In the genomic region with DNA sequence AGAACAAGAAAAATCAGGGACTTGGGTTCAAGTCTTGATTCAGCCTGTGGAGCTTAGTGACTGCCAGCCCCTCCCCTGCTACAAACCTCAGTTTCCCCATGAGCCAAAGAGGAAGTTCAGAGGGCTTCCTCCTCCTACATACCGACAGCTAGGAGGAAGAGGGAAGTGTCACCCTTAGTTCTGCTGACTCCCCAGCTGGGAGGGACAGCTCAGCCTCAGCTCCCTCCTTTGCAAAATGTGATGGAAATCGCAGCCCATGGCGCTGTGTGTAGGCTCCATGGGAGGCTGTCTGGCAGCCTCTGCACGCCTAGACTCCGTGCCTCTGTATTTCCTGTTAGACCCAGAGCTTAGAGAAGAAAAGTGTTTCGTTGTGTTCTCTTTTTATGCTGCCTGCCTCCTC, we compare ENCODE assay signal across 18 mouse cellular contexts. TPM values are rescaled to one million over a fixed set of nuclear protein-coding genes. Genes with fewer than 3 reads are reported as not detected.
DNase-seq lines count a peak whose midpoint lies in the region; ATAC-seq and TF ChIP-seq lines count a peak whose summit lies in the region.
"Had no signal": no experiment of that assay in that cellular context is flagged by ENCODE, and none has a peak within 500 bp of the region (broad histone marks: within the 10 kb centered on the region; RNA-seq: fewer than 3 reads in every experiment).

No protein-coding gene starts in this region.

- TF ChIP-seq CTCF in liver, adult 2 months (IDR thresholded peaks at IDR 0.05; ENCODE audit: low read depth, low read length), result no peak
- TF ChIP-seq CTCF in MEL (IDR thresholded peaks at IDR 0.05 in 2 of 3, conservative IDR thresholded peaks at IDR 0.05 in 1 of 3; ENCODE audit: control insufficient read depth in 1 of 3, insufficient read depth in 1 of 3, low read depth in 2 of 3, low read length in 3 of 3, poor library complexity in 1 of 3, severe bottlenecking in 1 of 3), result no peak

- H3K4me1 ChIP-seq in liver, adult 2 months (ENCODE audit: control insufficient read depth, insufficient read depth, low read length), result no peaks in the 10 kb centered on the region
- no peaks in the 10 kb centered on the region for H3K4me1 ChIP-seq in liver, embryonic 12.5 days
- H3K4me1 ChIP-seq in MEL (ENCODE audit: control insufficient read depth in 1 of 2, insufficient read depth in 2 of 2, low read length in 2 of 2), result peaks cover 0 to 8% of the 10 kb centered on the region in 2 experiments; a peak in 3 of 4 replicates
- H3K4me1 ChIP-seq in megakaryocyte, embryonic 14.5 days, result peaks cover 22% of the 10 kb centered on the region

- TF ChIP-seq POLR2A in liver, adult 2 months (IDR thresholded peaks at IDR 0.05; ENCODE audit: extremely low read depth, insufficient read depth, low read length), result no peak
- TF ChIP-seq POLR2A in MEL (IDR thresholded peaks at IDR 0.05; ENCODE audit: control insufficient read depth in 1 of 2, insufficient read depth in 1 of 2, low read depth in 1 of 2, low read length in 2 of 2, poor library complexity in 1 of 2), result no peak

- no peaks in the 10 kb centered on the region for H3K9me3 ChIP-seq in liver, embryonic 12.5 days (replicated peaks)
- H3K9me3 ChIP-seq in MEL (replicated peaks; ENCODE audit: insufficient read depth, low read length), result no peaks in the 10 kb centered on the region
- H3K9me3 ChIP-seq in megakaryocyte, embryonic 14.5 days, result peaks cover 12% of the 10 kb centered on the region
- H3K9me3 ChIP-seq: hindbrain, embryonic 15.5 days; midbrain, embryonic 13.5 days had no signal

- H3K4me2 ChIP-seq in liver, embryonic 12.5 days, result no peak overlapping the region
- H3K4me2 ChIP-seq: hindbrain, embryonic 15.5 days; midbrain, embryonic 13.5 days had no signal

- H3K9ac ChIP-seq in liver, adult 2 months (ENCODE audit: low read depth, low read length), result no peak overlapping the region
- no peak overlapping the region for H3K9ac ChIP-seq in liver, embryonic 12.5 days
- H3K9ac ChIP-seq in MEL (ENCODE audit: control insufficient read depth, low read depth, low read length, poor library complexity, severe bottlenecking), result no peak overlapping the region
- H3K9ac ChIP-seq: forebrain, postnatal 0 days; hindbrain, embryonic 15.5 days; midbrain, embryonic 13.5 days had no signal

- TF ChIP-seq EP300 in MEL (IDR thresholded peaks at IDR 0.05; ENCODE audit: low read depth in 1 of 2, low read length in 2 of 2), result no peak

- no peaks in the 10 kb centered on the region for H3K27me3 ChIP-seq in liver, adult 2 months (ENCODE audit: control insufficient read depth, insufficient read depth, low read length)
- H3K27me3 ChIP-seq in liver, embryonic 12.5 days (replicated peaks), result peaks cover 26% of the 10 kb centered on the region
- H3K27me3 ChIP-seq in MEL (ENCODE audit: control insufficient read depth in 1 of 2, insufficient read depth in 2 of 2, low read length in 2 of 2), result no peaks in the 10 kb centered on the region
- H3K27me3 ChIP-seq in megakaryocyte, embryonic 14.5 days (replicated peaks), result peaks cover 55% of the 10 kb centered on the region
- H3K27me3 ChIP-seq: hindbrain, embryonic 15.5 days; Patski had no signal

- 55% methylated on average over 6 of the region's 6 CpGs for WGBS in liver, adult 2 months
- 8% methylated on average over 6 of the region's 6 CpGs for whole genome bisulfite sequencing in liver, embryonic 12.5 days (ENCODE audit: insufficient replicate concordance)

- no peak for ATAC-seq in liver, embryonic 12.5 days
- ATAC-seq: forebrain, postnatal 0 days; midbrain, embryonic 13.5 days had no signal

- TF ChIP-seq RAD21 in MEL (IDR thresholded peaks at IDR 0.05; ENCODE audit: low read depth, low read length), result no peak

- no peak overlapping the region for H3K4me3 ChIP-seq in liver, adult 2 months (ENCODE audit: insufficient read depth, low read depth, low read length)
- no peak overlapping the region for H3K4me3 ChIP-seq in liver, embryonic 12.5 days
- H3K4me3 ChIP-seq in MEL (ENCODE audit: control insufficient read depth in 1 of 2, insufficient read depth in 1 of 2, low read depth in 2 of 2, low read length in 2 of 2), result no peak overlapping the region
- H3K4me3 ChIP-seq in megakaryocyte, embryonic 14.5 days (replicated peaks), result peak overlapping the region; percentile 26
- H3K4me3 ChIP-seq: erythroblast, embryonic 14.5 days; hindbrain, embryonic 15.5 days; midbrain, embryonic 13.5 days had no signal

- DNase-seq in liver, adult 2 months (ENCODE audit: extremely low read depth, low read depth, low spot score), result peak; percentile 36
- peak; percentile 54 for DNase-seq in MEL (ENCODE audit: low read depth, low spot score)
- DNase-seq in brain, adult 2 months (ENCODE audit: low read depth, low spot score), result peak; percentile 54
- no peak for DNase-seq in testis, postnatal 10 days (ENCODE audit: low spot score)
- DNase-seq in Muller cell, postnatal 12 days (ENCODE audit: inconsistent ontology term), result no peak
- no peak for DNase-seq in frontal cortex, postnatal 25 days (ENCODE audit: low spot score in 2 of 2)
- DNase-seq: cerebellum, adult 8-10 months; embryo, embryonic 11 days; forebrain, postnatal 0 days; gastrocnemius, postnatal 25 days had no signal

- H3K79me2 ChIP-seq in liver, adult 2 months (ENCODE audit: control insufficient read depth, insufficient read depth, low read length), result no peaks in the 10 kb centered on the region
- H3K79me2 ChIP-seq in MEL (ENCODE audit: control insufficient read depth, insufficient read depth, low read length, poor library complexity), result no peaks in the 10 kb centered on the region

- no peaks in the 10 kb centered on the region for H3K36me3 ChIP-seq in liver, adult 2 months (ENCODE audit: control insufficient read depth, insufficient read depth, low read length)
- no peaks in the 10 kb centered on the region for H3K36me3 ChIP-seq in liver, embryonic 12.5 days
- peaks cover 0 to 2% of the 10 kb centered on the region in 2 experiments; a peak in 1 of 4 replicates for H3K36me3 ChIP-seq in MEL (ENCODE audit: control insufficient read depth in 1 of 2, insufficient read depth in 2 of 2, low read length in 2 of 2)
- no peaks in the 10 kb centered on the region for H3K36me3 ChIP-seq in megakaryocyte, embryonic 14.5 days (replicated peaks; ENCODE audit: low read length)
- H3K36me3 ChIP-seq: hindbrain, embryonic 15.5 days; midbrain, embryonic 13.5 days had no signal

- H3K27ac ChIP-seq in liver, adult 2 months (replicated peaks; ENCODE audit: insufficient read depth, low read depth, low read length), result no peak overlapping the region
- no peak overlapping the region for H3K27ac ChIP-seq in liver, embryonic 12.5 days
- no peak overlapping the region for H3K27ac ChIP-seq in MEL (ENCODE audit: control insufficient read depth, low read depth, low read length)
- H3K27ac ChIP-seq: hindbrain, embryonic 15.5 days; midbrain, embryonic 13.5 days had no signal

TF ChIP-seq in MEL, 35 proteins besides CTCF, POLR2A, EP300 and RAD21:
- TF ChIP-seq NRF1 (IDR thresholded peaks at IDR 0.05; ENCODE audit: insufficient read depth, low read depth, low read length, poor library complexity, severe bottlenecking) (no peak), TAL1 (IDR thresholded peaks at IDR 0.05; ENCODE audit: low read length) (no peak), KAT2A (conservative IDR thresholded peaks at IDR 0.05; ENCODE audit: low read depth, low read length) (no peak), HCFC1 (IDR thresholded peaks at IDR 0.05; ENCODE audit: low read depth, low read length) (no peak), TCF12 (IDR thresholded peaks at IDR 0.05; ENCODE audit: low read depth, low read length) (no peak), JUND (IDR thresholded peaks at IDR 0.05; ENCODE audit: low read depth, low read length) (no peak), MYC (IDR thresholded peaks at IDR 0.05; ENCODE audit: low read depth, low read length) (no peak)

RNA-seq across cellular contexts. Expression of gene 5031439G07Rik, which starts 6.1 kb away (rescaled TPM):
- 9.8 and 11.3 TPM in 2 replicates for total RNA-seq in liver, adult 2 months (2014; rRNA removed)
- polyA plus RNA-seq in liver, adult 2 months (2012; rRNA removed), result 9.0 and 11.2 TPM in 2 replicates
- polyA plus RNA-seq in liver, embryonic 12.5 days (2016; fragmentation: Nextera tagmentation; extraction: Ambion mirVana), result 3.6 and 4.9 TPM in 2 replicates
- 16.7 and 19.6 TPM in 2 replicates for total RNA-seq in MEL (2012; rRNA removed)
- polyA plus RNA-seq in MEL (2012; ENCODE audit: insufficient read depth in 1 of 2, insufficient read length in 2 of 2, low read depth in 1 of 2, low replicate concordance in 2 of 2, missing spikeins in 1 of 2), result 10 to 100 TPM in 1 of 2 experiments, not detected in 1; 61.0 TPM
- 17.6 and 21.8 TPM in 2 replicates for polyA plus RNA-seq in megakaryocyte, embryonic 14.5 days (2012; ENCODE audit: insufficient read depth, low replicate concordance)

RNA-seq across cellular contexts. Expression of gene Upk3a, which starts 22.4 kb away (rescaled TPM):
- total RNA-seq in liver, adult 2 months (2014; rRNA removed), result not detected in 2 replicates
- not detected in 2 replicates for polyA plus RNA-seq in liver, adult 2 months (2012; rRNA removed)
- polyA plus RNA-seq in liver, embryonic 12.5 days (2016; fragmentation: Nextera tagmentation; extraction: Ambion mirVana), result not detected in 2 replicates
- total RNA-seq in MEL (2012; rRNA removed), result not detected in 2 replicates
- polyA plus RNA-seq in MEL (2012; ENCODE audit: insufficient read depth in 1 of 2, insufficient read length in 2 of 2, low read depth in 1 of 2, low replicate concordance in 2 of 2, missing spikeins in 1 of 2), result not detected
- not detected in 2 replicates for polyA plus RNA-seq in megakaryocyte, embryonic 14.5 days (2012; ENCODE audit: insufficient read depth, low replicate concordance)
- total RNA-seq: CH12.LX; gastrocnemius, postnatal 25 days; left cerebral cortex, postnatal 25 days had no signal
- polyA plus RNA-seq: erythroblast, embryonic 14.5 days; Patski had no signal

RNA-seq across cellular contexts. Expression of gene Fam118a, which starts 34.2 kb away (rescaled TPM):
- 2.6 and 3.0 TPM in 2 replicates for total RNA-seq in liver, adult 2 months (2014; rRNA removed)
- polyA plus RNA-seq in liver, adult 2 months (2012; rRNA removed), result 0.98 and 1.3 TPM in 2 replicates
- 11.2 and 11.4 TPM in 2 replicates for polyA plus RNA-seq in liver, embryonic 12.5 days (2016; fragmentation: Nextera tagmentation; extraction: Ambion mirVana)
- total RNA-seq in MEL (2012; rRNA removed), result 11.7 and 13.3 TPM in 2 replicates
- polyA plus RNA-seq in MEL (2012; ENCODE audit: insufficient read depth in 1 of 2, insufficient read length in 2 of 2, low read depth in 1 of 2, low replicate concordance in 2 of 2, missing spikeins in 1 of 2), result 10 to 100 TPM in 1 of 2 experiments, not detected in 1; 12.9 TPM
- 0.97 TPM in 1 of 2 replicates, not detected in the other for polyA plus RNA-seq in megakaryocyte, embryonic 14.5 days (2012; ENCODE audit: insufficient read depth, low replicate concordance)

Comparison
In these comparisons a context has a peak if more than half of its experiments do, and no peak if none do; other contexts are left out.
1. DNase-seq: peak in liver, adult 2 months (single experiment), MEL (single experiment) and brain, adult 2 months (single experiment); none in testis, postnatal 10 days (single experiment), Muller cell, postnatal 12 days (single experiment) and frontal cortex, postnatal 25 days (0 of 2).